Mouse (Mus musculus) ovary, adult 2 months (tissue): ENCODE measurements around the gene Pcsk7. TPM values are rescaled to one million over a fixed set of nuclear protein-coding genes. Genes with fewer than 3 reads are reported as not detected.

Source experiments
- polyA plus RNA-seq: library from polyadenylated mRNA; depleted of rRNA; stranded (reverse); fragments of >200 nt; gene quantifications from 2 replicates; pipeline ENCODE4 v1.2.3, GENCODE M21; 2012; rRNA removed

Gene Pcsk7
- 41.8 and 51.6 TPM in 2 replicates for polyA plus RNA-seq

GRCm38 (mm10) chr9:45906355-45907077, at the start of gene Pcsk7, which contains the start of gene Rnf214:
Gene Pcsk7 (plus strand): TSS chr9:45906497.
Gene Rnf214 (minus strand): TSS chr9:45906911.

GRCm38 (mm10) chr9:45935628-45936210, 29.4 kb downstream of the Pcsk7 start, which contains the start of gene Tagln:
Gene Tagln (minus strand): TSS chr9:45936058.

GRCm38 (mm10) chr9:45955107-45955963, 49.0 kb downstream of the Pcsk7 start, which contains the start of gene Sidt2:
Gene Sidt2 (minus strand): TSS chr9:45955258.

Other genes with a start within 250 kb of the Pcsk7 start
- gene Cep164, start 77.8 kb upstream of the Pcsk7 start, polyA plus RNA-seq, result 24.4 and 34.7 TPM in 2 replicates
- 50.4 and 52.0 TPM in 2 replicates for gene Bace1, start 67.9 kb upstream of the Pcsk7 start, polyA plus RNA-seq
- 13.9 and 20.5 TPM in 2 replicates for gene Rnf214, start 414 bp downstream of the Pcsk7 start, polyA plus RNA-seq
- gene Tagln, start 29.6 kb downstream of the Pcsk7 start, polyA plus RNA-seq, result 1,066 and 1,151 TPM in 2 replicates
- 351 and 658 TPM in 2 replicates for gene Sidt2, start 48.8 kb downstream of the Pcsk7 start, polyA plus RNA-seq
- 25.8 and 78.4 TPM in 2 replicates for gene Pafah1b2, start 106.2 kb downstream of the Pcsk7 start, polyA plus RNA-seq
- 19.1 and 27.3 TPM in 2 replicates for gene Sik3, start 106.3 kb downstream of the Pcsk7 start, polyA plus RNA-seq